Mouse (Mus musculus) CD4-positive, CD25-positive, alpha-beta regulatory T cell, adult 4 months (primary cell): ENCODE measurements around the gene Ptpn13. TPM values are rescaled to one million over a fixed set of nuclear protein-coding genes. Genes with fewer than 3 reads are reported as not detected.

ENCODE experiments used
- ATAC-seq: one replicate; pipeline ENCODE4 v1.8.0; 2017
- polyA plus RNA-seq, 2 experiments: library from polyadenylated mRNA; unstranded; fragments of 100-300 nt; shearing (Covaris generic); gene quantifications; one replicate each; pipeline ENCODE4 v1.2.1; 2017

Ptpn13 gene
- polyA plus RNA-seq, 2 experiments from 2014 or later: 22.5 to 26.9 TPM

- no peak for ATAC-seq
These were observed 1.6 kb upstream of the Ptpn13 start for GRCm38 (mm10) chr5:103423305-103423926.

GRCm38 (mm10) chr5:103423927-103424315, 1.1 kb upstream of the Ptpn13 start:
- ATAC-seq: no peak

- ATAC-seq: peak; percentile 10
These were observed 505 bp downstream of the Ptpn13 start for GRCm38 (mm10) chr5:103425363-103426031.

- ATAC-seq: no peak
These were observed 1.3 kb downstream of the Ptpn13 start for GRCm38 (mm10) chr5:103426250-103426649.

- ATAC-seq: no peak
These were observed 6.0 kb downstream of the Ptpn13 start for GRCm38 (mm10) chr5:103430986-103431385.

- no peak for ATAC-seq
These were observed 6.5 kb downstream of the Ptpn13 start for GRCm38 (mm10) chr5:103431479-103431878.

- ATAC-seq: no peak
These were observed 11.3 kb downstream of the Ptpn13 start for GRCm38 (mm10) chr5:103436039-103436944.

GRCm38 (mm10) chr5:103437714-103438113, 12.7 kb downstream of the Ptpn13 start:
- no peak for ATAC-seq

GRCm38 (mm10) chr5:103439171-103439570, 14.2 kb downstream of the Ptpn13 start:
- ATAC-seq: peak; percentile 76

GRCm38 (mm10) chr5:103440418-103441276, 15.7 kb downstream of the Ptpn13 start:
- no peak for ATAC-seq

- ATAC-seq: no peak
These were observed 16.7 kb downstream of the Ptpn13 start for GRCm38 (mm10) chr5:103441706-103442105.

- peak; percentile 82 for ATAC-seq
These were observed 17.3 kb downstream of the Ptpn13 start for GRCm38 (mm10) chr5:103442269-103442688.

GRCm38 (mm10) chr5:103442921-103443320, 17.9 kb downstream of the Ptpn13 start:
- no peak for ATAC-seq

GRCm38 (mm10) chr5:103445383-103445782, 20.4 kb downstream of the Ptpn13 start:
- ATAC-seq: no peak

GRCm38 (mm10) chr5:103447806-103448416, 22.9 kb downstream of the Ptpn13 start:
- ATAC-seq: no peak

GRCm38 (mm10) chr5:103448470-103448869, 23.5 kb downstream of the Ptpn13 start:
- ATAC-seq: no peak

- no peak for ATAC-seq
These were observed 25.7 kb downstream of the Ptpn13 start for GRCm38 (mm10) chr5:103450663-103451062.

GRCm38 (mm10) chr5:103453361-103454140, 28.6 kb downstream of the Ptpn13 start:
- no peak for ATAC-seq

- peak; percentile 51 for ATAC-seq
These were observed 31.8 kb downstream of the Ptpn13 start for GRCm38 (mm10) chr5:103456794-103457193.

GRCm38 (mm10) chr5:103458411-103458810, 33.4 kb downstream of the Ptpn13 start:
- no peak for ATAC-seq
